ENCODE assay signal across 18 mouse cellular contexts in genomic region chr11:25590215-25590614, GRCm38 (mm10).
DNase-seq lines count a peak whose midpoint lies in the region; ATAC-seq and TF ChIP-seq lines count a peak whose summit lies in the region.
"Had no signal": no experiment of that assay in that cellular context is flagged by ENCODE, and none has a peak within 500 bp of the region (broad histone marks: within the 10 kb centered on the region; RNA-seq: fewer than 3 reads in every experiment).

No protein-coding gene starts in this region.

- H3K4me3 ChIP-seq in hindbrain, embryonic 13.5 days = no peak overlapping the region
- H3K4me3 ChIP-seq in hindbrain, embryonic 12.5 days = no peak overlapping the region
- no peak overlapping the region for H3K4me3 ChIP-seq in left cerebral cortex, adult 2 months
- H3K4me3 ChIP-seq: forebrain, embryonic 13.5 days; midbrain, embryonic 12.5 days had no signal

- peak; percentile 54 to 61 for DNase-seq in cerebellum, postnatal 10 days
- no peak for DNase-seq in cerebellum, postnatal 25 days
- DNase-seq in left cerebral cortex, postnatal 4 days = peak; percentile 13
- no peak for DNase-seq in left cerebral cortex, adult 2 months (ENCODE audit: extremely low spot score in 1 of 2, low spot score in 2 of 2)
- peak; percentile 10 for DNase-seq in lung, postnatal 36 days
- DNase-seq in embryo, embryonic 10.5 days (ENCODE audit: low spot score) = no peak
- DNase-seq: cerebellum, adult 9-11 months; liver; retina, postnatal 1 day; thymus, postnatal 36 days had no signal

- no peak overlapping the region for H3K27ac ChIP-seq in hindbrain, embryonic 13.5 days
- no peak overlapping the region for H3K27ac ChIP-seq in hindbrain, embryonic 12.5 days
- H3K27ac ChIP-seq in left cerebral cortex, adult 2 months = no peak overlapping the region
- H3K27ac ChIP-seq: forebrain, embryonic 13.5 days; macrophage; midbrain, embryonic 12.5 days had no signal

- H3K36me3 ChIP-seq in hindbrain, embryonic 13.5 days = no peaks in the 10 kb centered on the region
- no peaks in the 10 kb centered on the region for H3K36me3 ChIP-seq in hindbrain, embryonic 12.5 days
- H3K36me3 ChIP-seq: G1E; midbrain, embryonic 12.5 days had no signal

- H3K27me3 ChIP-seq in hindbrain, embryonic 13.5 days = no peaks in the 10 kb centered on the region
- H3K27me3 ChIP-seq in hindbrain, embryonic 12.5 days = no peaks in the 10 kb centered on the region
- H3K27me3 ChIP-seq: forebrain, embryonic 13.5 days; midbrain, embryonic 12.5 days had no signal

- no peak overlapping the region for H3K9ac ChIP-seq in hindbrain, embryonic 13.5 days
- no peak overlapping the region for H3K9ac ChIP-seq in hindbrain, embryonic 12.5 days
- H3K9ac ChIP-seq: forebrain, embryonic 13.5 days; midbrain, embryonic 12.5 days had no signal

- peaks cover 6% of the 10 kb centered on the region for H3K4me1 ChIP-seq in hindbrain, embryonic 13.5 days (replicated peaks)
- H3K4me1 ChIP-seq in hindbrain, embryonic 12.5 days = peaks cover 6% of the 10 kb centered on the region

- ATAC-seq in hindbrain, embryonic 13.5 days (ENCODE audit: low FRiP score) = peak; percentile 33; the same call in 1 of the 2 replicates
- ATAC-seq in hindbrain, embryonic 12.5 days (ENCODE audit: low FRiP score) = no peak
- ATAC-seq: CD4-positive, CD25-positive, alpha-beta regulatory T cell, adult 4 months; forebrain, embryonic 13.5 days; intestine, postnatal 0 days had no signal

- intact Hi-C loops in left cerebral cortex, postnatal 4 days (cut with DNase I) = no loop called here
- intact Hi-C loops in left cerebral cortex, adult 2 months (cut with DNase I) = no loop called here

- no peak for TF ChIP-seq CTCF in left cerebral cortex, adult 2 months (IDR thresholded peaks at IDR 0.05)

- H3K9me3 ChIP-seq in hindbrain, embryonic 13.5 days = no peaks in the 10 kb centered on the region
- H3K9me3 ChIP-seq in hindbrain, embryonic 12.5 days (replicated peaks) = no peaks in the 10 kb centered on the region
- H3K9me3 ChIP-seq: forebrain, embryonic 13.5 days; G1E; midbrain, embryonic 12.5 days had no signal

- 59% methylated on average over 4 of the region's 4 CpGs for WGBS in hindbrain, embryonic 13.5 days
- WGBS in hindbrain, embryonic 12.5 days = 64% methylated on average over 4 of the region's 4 CpGs

- no peak overlapping the region for H3K4me2 ChIP-seq in hindbrain, embryonic 13.5 days
- no peak overlapping the region for H3K4me2 ChIP-seq in hindbrain, embryonic 12.5 days (replicated peaks)
- H3K4me2 ChIP-seq: forebrain, embryonic 13.5 days; midbrain, embryonic 12.5 days had no signal

Comparison
In these comparisons a context has a peak if more than half of its experiments do, and no peak if none do; other contexts are left out.
1. DNase-seq: peak in cerebellum, postnatal 10 days (2 of 2), left cerebral cortex, postnatal 4 days (single experiment) and lung, postnatal 36 days (single experiment); none in cerebellum, postnatal 25 days (0 of 2), left cerebral cortex, adult 2 months (0 of 2) and embryo, embryonic 10.5 days (single experiment).